Mouse (Mus musculus) left cerebral cortex, adult 2 months (tissue): ENCODE results near the gene Lpin3. TPM values are rescaled to one million over a fixed set of nuclear protein-coding genes. Genes with fewer than 3 reads are reported as not detected.

ENCODE experiments used
- DNase-seq, 2 experiments: peaks; one replicate each; pipeline ENCODE4 v3.0.0; 2021 to 2022; ENCODE audit warnings: low spot score in 2 of 2, mixed read lengths in 1 of 2; ENCODE audit errors: extremely low spot score in 1 of 2
- H3K27ac ChIP-seq: fragments of 200-600 bp; 2 replicates; pipeline ENCODE4 v1.8.1; 2022
- H3K4me3 ChIP-seq: fragments of 200-600 bp; 2 replicates; pipeline ENCODE4 v1.8.1; 2022
- CTCF ChIP-seq: fragments of 200-600 bp; IDR thresholded peaks from 2 replicates; pipeline ENCODE4 v1.8.1; 2022; ENCODE audit warnings: antibody characterized with exemption, mild to moderate bottlenecking, moderate library complexity
- intact Hi-C: fragments of 180-260 bp; cut with DNase I; formaldehyde crosslinking; loops from one replicate; pipeline ENCODE4 v1.15.1; 2025
- total RNA-seq, 2 experiments: library from RNA; stranded (reverse); gene quantifications; 2 replicates each; pipeline ENCODE4 v1.2.3; 2021

Gene Lpin3
- total RNA-seq, 2 experiments from 2014 or later, result 0.65 to 1.8 TPM

- no peak for DNase-seq
- TF ChIP-seq CTCF, result no peak
- Histone ChIP-seq H3K4me3 (no peak overlapping the region), H3K27ac (no peak overlapping the region)
- intact Hi-C loops, result no loop called here
Measured at GRCm38 (mm10) chr2:160917313-160917712, 36.8 kb downstream of the Lpin3 start.

GRCm38 (mm10) chr2:160918154-160918929 is 37.9 kb downstream of the Lpin3 start:
- intact Hi-C loops, result no loop called here
- no peak for TF ChIP-seq CTCF
- Histone ChIP-seq H3K27ac (no peak overlapping the region), H3K4me3 (no peak overlapping the region)
- no peak for DNase-seq

- no peak for DNase-seq
- intact Hi-C loops, result no loop called here
- no peak overlapping the region for H3K4me3 ChIP-seq
- no peak overlapping the region for H3K27ac ChIP-seq
- TF ChIP-seq CTCF, result no peak
Measured at GRCm38 (mm10) chr2:160918930-160919215, 38.4 kb downstream of the Lpin3 start.

GRCm38 (mm10) chr2:160921285-160921684 is 40.8 kb downstream of the Lpin3 start:
- no peak overlapping the region for H3K27ac ChIP-seq
- no peak overlapping the region for H3K4me3 ChIP-seq
- no peak for TF ChIP-seq CTCF
- intact Hi-C loops, result no loop called here
- DNase-seq, result no peak

- H3K27ac ChIP-seq, result no peak overlapping the region
- H3K4me3 ChIP-seq, result no peak overlapping the region
- intact Hi-C loops, result no loop called here
- TF ChIP-seq CTCF, result no peak
- no peak for DNase-seq
Measured at GRCm38 (mm10) chr2:160925203-160925602, 44.7 kb downstream of the Lpin3 start.

GRCm38 (mm10) chr2:160931378-160931777 is 50.9 kb downstream of the Lpin3 start:
- Histone ChIP-seq H3K4me3 (no peak overlapping the region), H3K27ac (no peak overlapping the region)
- TF ChIP-seq CTCF, result peak; percentile 24
- intact Hi-C loops, result no loop called here
- DNase-seq, result no peak

GRCm38 (mm10) chr2:160932325-160932724 is 51.9 kb downstream of the Lpin3 start:
- intact Hi-C loops, result no loop called here
- no peak for TF ChIP-seq CTCF
- no peak for DNase-seq
- Histone ChIP-seq H3K4me3 (no peak overlapping the region), H3K27ac (no peak overlapping the region)

GRCm38 (mm10) chr2:160932981-160933380 is 52.5 kb downstream of the Lpin3 start:
- Histone ChIP-seq H3K4me3 (no peak overlapping the region), H3K27ac (no peak overlapping the region)
- no peak for DNase-seq
- intact Hi-C loops, result no loop called here
- no peak for TF ChIP-seq CTCF

- no peak overlapping the region for H3K4me3 ChIP-seq
- intact Hi-C loops, result no loop called here
- no peak for DNase-seq
- TF ChIP-seq CTCF, result peak; percentile 16; the same call in 1 of the 2 replicates
- no peak overlapping the region for H3K27ac ChIP-seq
Measured at GRCm38 (mm10) chr2:160933890-160934289, 53.4 kb downstream of the Lpin3 start.

- intact Hi-C loops, result no loop called here
- DNase-seq, result no peak
- Histone ChIP-seq H3K27ac (no peak overlapping the region), H3K4me3 (no peak overlapping the region)
- TF ChIP-seq CTCF, result no peak
Measured at GRCm38 (mm10) chr2:160934451-160934850, 54.0 kb downstream of the Lpin3 start.

- no peak overlapping the region for H3K27ac ChIP-seq
- TF ChIP-seq CTCF, result no peak
- no peak for DNase-seq
- H3K4me3 ChIP-seq, result no peak overlapping the region
- intact Hi-C loops, result no loop called here
Measured at GRCm38 (mm10) chr2:160940930-160941709, 60.6 kb downstream of the Lpin3 start.

- no peak overlapping the region for H3K27ac ChIP-seq
- intact Hi-C loops, result loop anchor here (2.0 kb wide), 1 partner anchor 344 kb away; no protein-coding TSS in a partner anchor
- TF ChIP-seq CTCF, result peak; percentile 60
- no peak overlapping the region for H3K4me3 ChIP-seq
- no peak for DNase-seq
Measured at GRCm38 (mm10) chr2:160942443-160942842, 62.0 kb downstream of the Lpin3 start.
